Mouse (Mus musculus): ENCODE data around the gene Atp6v0a1. TPM values are rescaled to one million over a fixed set of nuclear protein-coding genes. Genes with fewer than 3 reads are reported as not detected.

The Atp6v0a1 gene
- polyA plus RNA-seq, 1 experiment: 33.7 TPM

- no peaks in the 10 kb centered on the region for H3K9me3 ChIP-seq (replicated peaks; ENCODE audit: control insufficient read depth, insufficient read depth, low read length, poor library complexity, severe bottlenecking)
- H3K27ac ChIP-seq (ENCODE audit: insufficient read depth, low read length): no peak overlapping the region
- TF ChIP-seq CTCF (IDR thresholded peaks at IDR 0.05; ENCODE audit: low read depth, low read length): no peak
- TF ChIP-seq EP300 (IDR thresholded peaks at IDR 0.05; ENCODE audit: insufficient read depth, low read depth, low read length): no peak
- no peak for TF ChIP-seq POLR2A (IDR thresholded peaks at IDR 0.05; ENCODE audit: insufficient read depth, low read length)
- no peaks in the 10 kb centered on the region for H3K4me1 ChIP-seq (ENCODE audit: control insufficient read depth, insufficient read depth, low read length)
- H3K9ac ChIP-seq (ENCODE audit: low read depth, poor library complexity, severe bottlenecking): no peak overlapping the region
- H3K4me3 ChIP-seq (ENCODE audit: low read depth, low read length): no peak overlapping the region
- no peaks in the 10 kb centered on the region for H3K27me3 ChIP-seq (ENCODE audit: control insufficient read depth, insufficient read depth, low read length, poor library complexity, severe bottlenecking)
- H3K36me3 ChIP-seq (ENCODE audit: control insufficient read depth, insufficient read depth, low read length, poor library complexity, severe bottlenecking): no peaks in the 10 kb centered on the region
Observed at GRCm38 (mm10) chr11:101047502-101047901, 38.2 kb downstream of the Atp6v0a1 start.

GRCm38 (mm10) chr11:101050359-101050758 lies 41.1 kb downstream of the Atp6v0a1 start:
- Histone ChIP-seq H3K9ac (ENCODE audit: low read depth, poor library complexity, severe bottlenecking) (no peak overlapping the region), H3K4me3 (ENCODE audit: low read depth, low read length) (no peak overlapping the region), H3K27ac (ENCODE audit: insufficient read depth, low read length) (no peak overlapping the region), H3K36me3 (ENCODE audit: control insufficient read depth, insufficient read depth, low read length, poor library complexity, severe bottlenecking) (no peaks in the 10 kb centered on the region), H3K9me3 (replicated peaks; ENCODE audit: control insufficient read depth, insufficient read depth, low read length, poor library complexity, severe bottlenecking) (no peaks in the 10 kb centered on the region), H3K27me3 (ENCODE audit: control insufficient read depth, insufficient read depth, low read length, poor library complexity, severe bottlenecking) (no peaks in the 10 kb centered on the region), H3K4me1 (ENCODE audit: control insufficient read depth, insufficient read depth, low read length) (peaks cover 2% of the 10 kb centered on the region)
- TF ChIP-seq CTCF (IDR thresholded peaks at IDR 0.05; ENCODE audit: low read depth, low read length): no peak

GRCm38 (mm10) chr11:101051051-101051493 lies 41.8 kb downstream of the Atp6v0a1 start:
- Histone ChIP-seq H3K4me1 (ENCODE audit: control insufficient read depth, insufficient read depth, low read length) (peaks cover 2% of the 10 kb centered on the region), H3K9me3 (replicated peaks; ENCODE audit: control insufficient read depth, insufficient read depth, low read length, poor library complexity, severe bottlenecking) (no peaks in the 10 kb centered on the region), H3K27ac (ENCODE audit: insufficient read depth, low read length) (no peak overlapping the region), H3K27me3 (ENCODE audit: control insufficient read depth, insufficient read depth, low read length, poor library complexity, severe bottlenecking) (no peaks in the 10 kb centered on the region), H3K9ac (ENCODE audit: low read depth, poor library complexity, severe bottlenecking) (no peak overlapping the region), H3K36me3 (ENCODE audit: control insufficient read depth, insufficient read depth, low read length, poor library complexity, severe bottlenecking) (no peaks in the 10 kb centered on the region), H3K4me3 (ENCODE audit: low read depth, low read length) (no peak overlapping the region)
- TF ChIP-seq CTCF (IDR thresholded peaks at IDR 0.05; ENCODE audit: low read depth, low read length): no peak
- TF ChIP-seq EP300 (IDR thresholded peaks at IDR 0.05; ENCODE audit: insufficient read depth, low read depth, low read length): no peak
- no peak for TF ChIP-seq POLR2A (IDR thresholded peaks at IDR 0.05; ENCODE audit: insufficient read depth, low read length)

- Histone ChIP-seq H3K36me3 (ENCODE audit: control insufficient read depth, insufficient read depth, low read length, poor library complexity, severe bottlenecking) (no peaks in the 10 kb centered on the region), H3K4me3 (ENCODE audit: low read depth, low read length) (no peak overlapping the region), H3K9ac (ENCODE audit: low read depth, poor library complexity, severe bottlenecking) (no peak overlapping the region), H3K4me1 (ENCODE audit: control insufficient read depth, insufficient read depth, low read length) (peaks cover 2% of the 10 kb centered on the region), H3K27me3 (ENCODE audit: control insufficient read depth, insufficient read depth, low read length, poor library complexity, severe bottlenecking) (no peaks in the 10 kb centered on the region), H3K9me3 (replicated peaks; ENCODE audit: control insufficient read depth, insufficient read depth, low read length, poor library complexity, severe bottlenecking) (no peaks in the 10 kb centered on the region), H3K27ac (ENCODE audit: insufficient read depth, low read length) (no peak overlapping the region)
- TF ChIP-seq POLR2A (IDR thresholded peaks at IDR 0.05; ENCODE audit: insufficient read depth, low read length) (no peak), EP300 (IDR thresholded peaks at IDR 0.05; ENCODE audit: insufficient read depth, low read depth, low read length) (no peak), CTCF (IDR thresholded peaks at IDR 0.05; ENCODE audit: low read depth, low read length) (no peak)
Observed at GRCm38 (mm10) chr11:101051617-101052016, 42.4 kb downstream of the Atp6v0a1 start.

- H3K9ac ChIP-seq (ENCODE audit: low read depth, poor library complexity, severe bottlenecking): no peak overlapping the region
- H3K27ac ChIP-seq (ENCODE audit: insufficient read depth, low read length): no peak overlapping the region
- no peaks in the 10 kb centered on the region for H3K9me3 ChIP-seq (replicated peaks; ENCODE audit: control insufficient read depth, insufficient read depth, low read length, poor library complexity, severe bottlenecking)
- no peak for TF ChIP-seq POLR2A (IDR thresholded peaks at IDR 0.05; ENCODE audit: insufficient read depth, low read length)
- TF ChIP-seq CTCF (IDR thresholded peaks at IDR 0.05; ENCODE audit: low read depth, low read length): no peak
- TF ChIP-seq EP300 (IDR thresholded peaks at IDR 0.05; ENCODE audit: insufficient read depth, low read depth, low read length): no peak
- H3K36me3 ChIP-seq (ENCODE audit: control insufficient read depth, insufficient read depth, low read length, poor library complexity, severe bottlenecking): no peaks in the 10 kb centered on the region
- no peak overlapping the region for H3K4me3 ChIP-seq (ENCODE audit: low read depth, low read length)
- H3K27me3 ChIP-seq (ENCODE audit: control insufficient read depth, insufficient read depth, low read length, poor library complexity, severe bottlenecking): no peaks in the 10 kb centered on the region
- peaks cover 2% of the 10 kb centered on the region for H3K4me1 ChIP-seq (ENCODE audit: control insufficient read depth, insufficient read depth, low read length)
Observed at GRCm38 (mm10) chr11:101052751-101053473, 43.7 kb downstream of the Atp6v0a1 start.

- H3K9me3 ChIP-seq (replicated peaks; ENCODE audit: control insufficient read depth, insufficient read depth, low read length, poor library complexity, severe bottlenecking): no peaks in the 10 kb centered on the region
- no peaks in the 10 kb centered on the region for H3K27me3 ChIP-seq (ENCODE audit: control insufficient read depth, insufficient read depth, low read length, poor library complexity, severe bottlenecking)
- H3K9ac ChIP-seq (ENCODE audit: low read depth, poor library complexity, severe bottlenecking): no peak overlapping the region
- no peak overlapping the region for H3K27ac ChIP-seq (ENCODE audit: insufficient read depth, low read length)
- no peaks in the 10 kb centered on the region for H3K36me3 ChIP-seq (ENCODE audit: control insufficient read depth, insufficient read depth, low read length, poor library complexity, severe bottlenecking)
- TF ChIP-seq EP300 (IDR thresholded peaks at IDR 0.05; ENCODE audit: insufficient read depth, low read depth, low read length) (no peak), POLR2A (IDR thresholded peaks at IDR 0.05; ENCODE audit: insufficient read depth, low read length) (no peak), CTCF (IDR thresholded peaks at IDR 0.05; ENCODE audit: low read depth, low read length) (peak; percentile 54)
- no peak overlapping the region for H3K4me3 ChIP-seq (ENCODE audit: low read depth, low read length)
- peaks cover 2% of the 10 kb centered on the region for H3K4me1 ChIP-seq (ENCODE audit: control insufficient read depth, insufficient read depth, low read length)
Observed at GRCm38 (mm10) chr11:101053974-101054373, 44.7 kb downstream of the Atp6v0a1 start.
